Mouse (Mus musculus) layer of hippocampus, adult 2 months (tissue): Measurements from ENCODE around the gene Olfr399. TPM values are rescaled to one million over a fixed set of nuclear protein-coding genes. Genes with fewer than 3 reads are reported as not detected.

Experiments
- DNase-seq, 2 experiments: peaks; one replicate each; pipeline ENCODE4 v3.0.0; 2022; ENCODE audit warnings: low spot score in 2 of 2
- H3K27ac ChIP-seq: fragments of 200-600 bp; 2 replicates; pipeline ENCODE4 v1.8.1; 2022
- H3K4me3 ChIP-seq: fragments of 200-600 bp; 2 replicates; pipeline ENCODE4 v1.8.1; 2022; ENCODE audit warnings: mild to moderate bottlenecking
- CTCF ChIP-seq: fragments of 200-600 bp; conservative IDR thresholded peaks from 2 replicates; pipeline ENCODE4 v1.8.1; 2022; ENCODE audit warnings: antibody characterized with exemption, mild to moderate bottlenecking, moderate library complexity
- long read RNA-seq, 2 experiments: library from polyadenylated mRNA; stranded (forward); transcript quantifications; one replicate each; pipeline ENCODE4 v2.0.0; 2021; ENCODE audit warnings: borderline mapping rate in 2 of 2
- total RNA-seq, 2 experiments: library from RNA; stranded (reverse); gene quantifications; 2 replicates each; pipeline ENCODE4 v1.2.3; 2021

Olfr399 gene
- not detected for total RNA-seq
- long read RNA-seq, experiment 1: 0 reads
- long read RNA-seq, experiment 2: 0 reads

DNA sequence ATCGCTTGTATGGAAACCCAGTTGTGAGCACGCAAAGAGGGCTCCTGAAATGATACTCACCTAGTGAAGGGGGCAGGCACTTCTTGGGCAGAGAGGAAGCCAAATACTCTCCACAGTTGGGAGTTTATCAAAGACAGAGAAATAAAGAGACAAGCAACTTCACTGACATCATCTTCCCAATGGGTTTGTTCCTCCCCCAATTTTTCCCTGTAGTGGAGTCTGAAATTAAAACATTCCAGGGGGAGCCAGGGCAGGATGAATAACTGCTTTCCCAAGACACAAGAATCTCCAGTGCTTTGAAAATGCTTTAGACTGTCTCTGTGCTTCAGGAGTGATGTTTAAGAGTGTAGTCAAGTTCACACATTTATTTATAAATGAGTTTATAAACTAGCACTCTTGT, at the start of gene Olfr399, which contains the start of gene Olfr139:
Olfr399 (minus strand) TSS at position 165 of the 400 bp plus-strand sequence.
Olfr139 (minus strand) TSS at position 101 of the 400 bp plus-strand sequence.
- no peak for DNase-seq
- Histone ChIP-seq H3K4me3 (no peak within 1 kb of the TSS), H3K27ac (no peak within 1 kb of the TSS)
- no peak for TF ChIP-seq CTCF

GRCm38 (mm10) chr11:74105066-74105465, 48.7 kb upstream of the Olfr399 start:
- DNase-seq: no peak
- Histone ChIP-seq H3K4me3 (no peak overlapping the region), H3K27ac (no peak overlapping the region)
- no peak for TF ChIP-seq CTCF

DNA sequence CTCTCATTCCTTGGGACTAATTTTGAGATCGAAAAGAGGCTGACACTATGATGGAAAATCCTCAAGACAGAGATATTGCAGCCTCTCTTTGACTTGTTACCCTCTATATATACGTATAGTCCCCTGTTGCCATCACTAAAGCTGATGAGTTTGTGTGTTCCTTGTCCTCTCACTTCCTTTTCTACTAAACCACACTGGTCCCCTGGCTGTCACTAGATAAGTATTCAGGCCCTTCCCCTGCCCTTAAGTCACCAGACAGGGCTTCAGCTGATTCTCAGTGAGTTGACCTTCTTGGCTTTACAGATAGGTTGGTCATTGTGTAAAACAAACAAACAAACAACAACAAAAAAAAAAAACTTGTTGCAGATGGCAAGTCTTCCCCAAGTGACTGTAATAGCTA, 45.1 kb upstream of the Olfr399 start:
- no peak for TF ChIP-seq CTCF
- no peak overlapping the region for H3K4me3 ChIP-seq
- H3K27ac ChIP-seq: no peak overlapping the region
- DNase-seq: no peak

DNA sequence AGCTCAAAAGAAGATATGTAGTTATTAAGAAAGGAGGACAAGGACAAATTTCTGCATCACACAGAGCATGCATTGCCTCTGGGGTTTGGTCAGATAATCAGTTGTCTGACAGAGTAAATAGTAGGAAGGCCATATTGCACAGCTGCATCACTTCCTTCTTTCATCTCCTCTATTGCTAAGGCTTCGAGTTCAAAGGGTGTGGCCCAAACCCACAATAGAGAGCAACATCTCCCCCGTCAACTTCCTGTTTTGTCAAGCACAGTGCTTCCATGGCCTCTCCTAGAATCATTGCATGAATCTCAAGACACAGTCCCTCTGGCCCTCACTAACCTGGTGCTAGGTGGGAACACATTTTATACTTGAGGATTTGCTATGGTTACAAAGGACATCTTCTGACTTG, 44.3 kb upstream of the Olfr399 start:
- no peak overlapping the region for H3K27ac ChIP-seq
- no peak for TF ChIP-seq CTCF
- H3K4me3 ChIP-seq: no peak overlapping the region
- DNase-seq: no peak

GRCm38 (mm10) chr11:74069655-74070054, 13.2 kb upstream of the Olfr399 start, which contains the start of gene Zfp616:
TSS of gene Zfp616 (plus strand) at chr11:74069955.
- Histone ChIP-seq H3K4me3 (no peak within 1 kb of the TSS), H3K27ac (no peak within 1 kb of the TSS)
- TF ChIP-seq CTCF: no peak
- no peak for DNase-seq

DNA sequence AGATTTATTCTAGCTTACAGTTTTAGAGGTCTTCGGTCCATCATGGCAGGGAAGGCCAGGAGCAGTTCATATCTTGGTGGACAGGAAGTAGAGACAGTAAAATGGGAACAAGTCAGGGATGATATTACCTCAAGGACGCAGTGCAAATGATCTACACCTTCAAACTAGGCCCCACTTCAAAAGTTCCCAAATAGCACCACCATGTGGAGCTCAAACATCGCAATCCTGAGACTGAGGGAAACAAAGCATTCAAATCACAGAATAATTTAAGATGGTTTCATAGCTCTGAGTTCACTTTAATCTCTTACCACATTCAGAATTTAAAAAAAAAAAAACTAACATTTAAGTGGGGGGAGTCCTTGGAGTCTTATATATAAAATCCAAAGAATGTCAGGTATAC, 5.1 kb downstream of the Olfr399 start:
- Histone ChIP-seq H3K4me3 (no peak overlapping the region), H3K27ac (no peak overlapping the region)
- TF ChIP-seq CTCF: peak; percentile 12; the same call in 1 of the 2 replicates
- DNase-seq: no peak

Other genes with a start within 250 kb of the Olfr399 start
- not detected for gene Olfr392, start 239.6 kb downstream of the Olfr399 start, total RNA-seq
- not detected for gene Olfr393, start 205.2 kb downstream of the Olfr399 start, total RNA-seq
- gene Olfr394, start 165.8 kb downstream of the Olfr399 start, total RNA-seq: not detected
- not detected for gene Olfr395, start 147.3 kb downstream of the Olfr399 start, total RNA-seq
- not detected for gene Olfr23, start 119.9 kb downstream of the Olfr399 start, total RNA-seq
- gene Olfr397, start 95.8 kb downstream of the Olfr399 start, total RNA-seq: not detected
- not detected for gene Olfr398, start 66.2 kb downstream of the Olfr399 start, total RNA-seq
- not detected for gene Olfr139, start 64 bp downstream of the Olfr399 start, total RNA-seq
- gene Zfp616, start 13.3 kb upstream of the Olfr399 start, total RNA-seq: not detected
- not detected for gene Olfr401, start 57.1 kb upstream of the Olfr399 start, total RNA-seq
- gene Olfr402, start 96.9 kb upstream of the Olfr399 start, total RNA-seq: not detected
- not detected for gene Olfr403, start 129.6 kb upstream of the Olfr399 start, total RNA-seq
- not detected for gene Olfr43, start 154.8 kb upstream of the Olfr399 start, total RNA-seq
- gene Olfr406, start 203.2 kb upstream of the Olfr399 start, total RNA-seq: not detected
- gene Olfr59, start 227.1 kb upstream of the Olfr399 start, total RNA-seq: not detected